Mouse (Mus musculus) MEL (cell line): ENCODE measurements around the gene Psen1.

Source experiments
- CTCF ChIP-seq, 3 experiments: IDR thresholded peaks in 2 of 3; conservative IDR thresholded peaks in 1 of 3; 2 replicates each; pipeline ENCODE4 v1.5.1; 2011 to 2012; ENCODE audit warnings: low read length in 3 of 3, low read depth in 2 of 3, mild to moderate bottlenecking in 2 of 3, improper control_type of control experiment in 1 of 3, inconsistent platforms in 1 of 3, mixed read lengths in 1 of 3, moderate library complexity in 1 of 3; ENCODE audit not compliant: control insufficient read depth in 1 of 3, insufficient read depth in 1 of 3, poor library complexity in 1 of 3, severe bottlenecking in 1 of 3
- EP300 ChIP-seq, 2 experiments: IDR thresholded peaks; 2 replicates each; pipeline ENCODE4 v1.6.1; 2011; ENCODE audit warnings: improper control_type of control experiment in 2 of 2, low read length in 2 of 2, low read depth in 1 of 2, mild to moderate bottlenecking in 1 of 2
- GATA1 ChIP-seq: IDR thresholded peaks from 2 replicates; pipeline ENCODE4 v1.6.1; 2011; ENCODE audit warnings: low read depth, low read length, improper control_type of control experiment
- MAX ChIP-seq: IDR thresholded peaks from 2 replicates; pipeline ENCODE4 v1.6.1; 2011; ENCODE audit warnings: low read length, improper control_type of control experiment
- MAZ ChIP-seq: IDR thresholded peaks from 2 replicates; pipeline ENCODE4 v1.6.1; 2012; ENCODE audit warnings: low read depth, mild to moderate bottlenecking, inconsistent platforms, low read length, improper control_type of control experiment
- MYC ChIP-seq: IDR thresholded peaks from 2 replicates; pipeline ENCODE4 v1.6.1; 2011; ENCODE audit warnings: low read depth, mild to moderate bottlenecking, low read length, improper control_type of control experiment, moderate library complexity
- POLR2A ChIP-seq, 2 experiments: IDR thresholded peaks; 2 replicates each; pipeline ENCODE4 v1.6.1; 2011 to 2012; ENCODE audit warnings: low read length in 2 of 2, mild to moderate bottlenecking in 2 of 2, control low read depth in 1 of 2, improper control_type of control experiment in 1 of 2, low read depth in 1 of 2, moderate library complexity in 1 of 2; ENCODE audit not compliant: control insufficient read depth in 1 of 2, insufficient read depth in 1 of 2, poor library complexity in 1 of 2
- RAD21 ChIP-seq: IDR thresholded peaks from 2 replicates; pipeline ENCODE4 v1.6.1; 2011; ENCODE audit warnings: mild to moderate bottlenecking, low read depth, low read length, improper control_type of control experiment
- RCOR1 ChIP-seq: IDR thresholded peaks from 2 replicates; pipeline ENCODE4 v1.6.1; 2012; ENCODE audit warnings: low read depth, mild to moderate bottlenecking, inconsistent platforms, low read length, improper control_type of control experiment
- SMC3 ChIP-seq: IDR thresholded peaks from 2 replicates; pipeline ENCODE4 v1.6.1; 2011; ENCODE audit warnings: low read depth, low read length, improper control_type of control experiment
- ZKSCAN1 ChIP-seq: IDR thresholded peaks from 2 replicates; pipeline ENCODE4 v1.6.1; 2012; ENCODE audit warnings: low read depth, mild to moderate bottlenecking, inconsistent platforms, low read length, improper control_type of control experiment, moderate library complexity

DNA sequence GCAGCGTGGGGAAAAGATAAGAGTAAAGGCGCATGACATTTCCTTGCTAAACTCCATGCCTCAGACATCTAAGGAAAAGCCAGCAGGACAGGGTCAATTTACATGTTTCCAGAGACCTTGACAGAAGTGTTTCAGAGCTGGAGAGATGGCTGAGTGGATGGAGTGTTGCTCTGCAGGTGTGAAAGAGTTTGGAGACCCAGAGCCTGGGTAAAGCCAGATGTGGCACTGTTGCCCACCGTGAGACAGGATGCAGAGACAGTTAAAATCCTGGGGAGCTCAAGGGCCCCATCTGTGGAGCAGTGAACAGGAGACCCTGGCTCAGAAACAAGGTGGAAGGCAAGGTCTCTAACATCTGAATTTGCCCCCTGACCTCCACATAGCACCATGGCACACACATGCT, 55.8 kb downstream of the Psen1 start:
- TF ChIP-seq POLR2A (IDR thresholded peaks at IDR 0.05; ENCODE audit: control insufficient read depth in 1 of 2, insufficient read depth in 1 of 2, low read depth in 1 of 2, low read length in 2 of 2, poor library complexity in 1 of 2) (no peak), RCOR1 (no peak), RAD21 (no peak), MAZ (no peak), SMC3 (no peak), CTCF (IDR thresholded peaks at IDR 0.05 in 2 of 3, conservative IDR thresholded peaks at IDR 0.05 in 1 of 3; ENCODE audit: control insufficient read depth in 1 of 3, insufficient read depth in 1 of 3, low read depth in 2 of 3, low read length in 3 of 3, poor library complexity in 1 of 3, severe bottlenecking in 1 of 3) (no peak), GATA1 (no peak), MAX (no peak), ZKSCAN1 (no peak), EP300 (IDR thresholded peaks at IDR 0.05; ENCODE audit: low read depth in 1 of 2, low read length in 2 of 2) (no peak), MYC (no peak)
